Mouse (Mus musculus): Measurements from ENCODE around the gene Mad2l1bp. TPM values are rescaled to one million over a fixed set of nuclear protein-coding genes. Genes with fewer than 3 reads are reported as not detected.

Gene Mad2l1bp
- polyA plus RNA-seq, 1 experiment, result 37.4 TPM

- WGBS, result 19% methylated on average over 2 of the region's 2 CpGs
- DNase-seq (ENCODE audit: low read depth, low spot score), result no peak
Measured at GRCm38 (mm10) chr17:46159236-46159635, 5.9 kb upstream of the Mad2l1bp start.

GRCm38 (mm10) chr17:46157131-46157530 is 3.8 kb upstream of the Mad2l1bp start:
- DNase-seq (ENCODE audit: low read depth, low spot score), result no peak
- 91% methylated on average over 8 of the region's 8 CpGs for WGBS

- 54% methylated on average over 5 of the region's 5 CpGs for WGBS
- DNase-seq (ENCODE audit: low read depth, low spot score), result no peak
Measured at GRCm38 (mm10) chr17:46156680-46157079, 3.3 kb upstream of the Mad2l1bp start.

GRCm38 (mm10) chr17:46154336-46154735 is 983 bp upstream of the Mad2l1bp start:
- DNase-seq (ENCODE audit: low read depth, low spot score), result no peak
- 87% methylated on average over 3 of the region's 3 CpGs for WGBS

DNA sequence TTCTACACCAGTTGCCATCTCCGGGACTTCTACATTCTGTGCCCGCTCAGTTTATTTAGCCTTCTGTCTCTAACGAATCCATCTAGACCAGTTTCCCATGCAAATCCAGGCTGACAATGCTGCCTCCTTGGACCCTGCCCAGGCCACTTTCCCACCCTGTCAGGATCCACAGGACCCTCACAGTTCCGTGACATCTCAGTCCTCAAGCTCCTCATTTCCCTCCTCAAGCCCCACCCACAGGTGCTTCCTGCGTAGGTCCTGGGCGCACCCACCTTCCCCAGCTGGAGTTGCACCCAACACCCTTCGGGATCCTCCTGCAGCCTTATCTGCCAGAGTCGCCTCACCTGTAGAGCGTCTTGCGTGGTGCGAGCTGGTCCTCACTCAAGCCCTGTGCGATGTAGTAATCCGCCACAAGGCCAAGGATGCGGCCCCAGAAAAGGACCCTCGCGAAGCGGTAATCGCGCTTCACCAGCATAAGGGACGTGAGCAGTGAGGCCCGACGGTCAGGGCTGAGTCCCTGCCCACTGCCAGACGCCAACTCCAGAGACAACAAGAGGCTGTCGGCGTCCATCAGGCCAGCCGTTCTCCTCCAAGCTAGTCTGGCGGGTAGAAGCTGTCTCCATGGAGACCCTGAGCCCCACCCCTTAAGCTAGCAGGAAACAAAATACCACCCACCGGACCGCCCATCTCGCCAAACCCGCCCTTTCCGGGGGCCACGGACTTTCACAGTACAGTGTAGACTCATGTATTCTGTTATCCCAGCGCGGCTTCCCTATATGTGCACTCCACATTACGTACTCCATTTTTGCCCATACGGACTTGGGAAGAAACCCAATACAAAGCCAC is 9.6 kb downstream of the Mad2l1bp start, which contains the start of gene Rsph9:
TSS of gene Rsph9 (minus strand) at position 639 of the 846 bp plus-strand sequence.
- 4% methylated on average over 37 of the region's 37 CpGs for WGBS
- no peak for DNase-seq (ENCODE audit: low read depth, low spot score)

DNA sequence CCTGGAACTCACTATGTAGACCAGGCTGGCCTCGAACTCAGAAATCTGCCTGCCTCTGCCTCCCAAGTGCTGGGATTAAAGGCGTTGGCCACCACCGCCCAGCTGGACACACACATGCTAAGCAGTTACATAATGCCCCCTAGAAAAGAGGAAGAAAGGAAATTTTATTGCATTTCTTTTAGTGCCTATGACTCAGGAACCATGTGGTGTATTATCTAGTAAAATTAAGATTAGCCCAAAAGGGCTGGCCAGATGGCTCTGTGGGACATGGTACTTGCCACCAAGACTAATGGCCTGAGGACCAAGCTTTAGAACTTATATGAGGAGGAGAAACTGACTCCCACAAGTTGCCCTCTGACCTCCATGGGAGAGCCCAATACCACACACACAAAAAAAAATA is 13.5 kb downstream of the Mad2l1bp start:
- WGBS, result 60% methylated on average over 3 of the region's 3 CpGs
- DNase-seq (ENCODE audit: low read depth, low spot score), result no peak

- 59% methylated on average over 8 of the region's 8 CpGs for WGBS
- no peak for DNase-seq (ENCODE audit: low read depth, low spot score)
Measured at GRCm38 (mm10) chr17:46138563-46139236, 14.7 kb downstream of the Mad2l1bp start.

DNA sequence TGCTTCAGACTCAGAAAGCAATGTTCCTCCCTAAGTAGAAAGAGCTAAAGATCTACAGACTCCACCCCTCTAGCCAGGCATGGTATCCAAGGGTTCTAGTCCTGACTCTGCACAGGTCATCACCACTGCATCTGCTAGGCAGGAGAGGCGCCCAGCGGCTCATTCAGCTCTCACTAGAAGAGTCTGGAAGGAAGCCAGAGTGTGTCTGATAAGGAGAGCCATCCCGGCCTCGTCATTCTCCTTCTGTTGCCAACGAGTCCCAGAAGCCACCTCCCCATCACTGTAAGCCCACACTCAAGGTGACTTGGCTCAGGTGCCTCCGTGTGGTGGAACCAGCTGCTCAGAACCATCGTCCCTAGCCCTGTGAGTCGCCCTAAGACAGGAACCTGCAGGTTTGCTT is 20.5 kb downstream of the Mad2l1bp start:
- no peak for DNase-seq (ENCODE audit: low read depth, low spot score)
- WGBS, result 34% methylated on average over 8 of the region's 8 CpGs

DNA sequence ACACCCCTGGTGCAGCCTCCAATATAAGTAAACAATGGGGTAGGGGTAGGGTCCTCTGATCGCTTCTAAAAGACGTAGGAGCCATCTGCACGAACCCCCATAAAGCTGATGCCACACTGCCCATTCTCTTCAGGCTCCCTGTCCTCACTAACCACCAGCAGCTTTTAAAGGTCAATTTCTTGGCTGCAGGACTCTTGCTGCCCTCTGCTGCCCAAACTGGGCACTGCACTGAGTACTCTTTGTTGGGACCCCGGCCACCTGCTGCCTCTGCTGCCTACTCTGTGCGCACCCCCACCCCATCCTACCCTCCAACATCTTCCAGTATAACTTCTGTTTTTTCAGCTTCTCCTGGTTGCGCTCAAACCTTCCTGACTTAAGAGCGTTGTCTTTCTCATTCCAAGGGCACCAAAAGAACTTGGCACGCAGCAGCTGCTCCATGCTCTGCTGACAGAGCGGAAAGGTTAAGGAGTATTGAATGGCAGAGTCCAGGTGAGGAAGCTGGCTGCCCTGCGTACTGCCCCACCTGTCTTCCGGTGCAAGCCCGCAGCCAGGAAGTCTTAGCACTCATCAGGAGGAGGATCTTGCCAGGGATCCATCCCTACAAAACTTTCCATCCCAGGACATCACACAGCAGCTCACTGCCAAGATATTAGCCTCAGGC is 21.2 kb downstream of the Mad2l1bp start:
- DNase-seq (ENCODE audit: low read depth, low spot score), result no peak
- 14% methylated on average over 12 of the region's 12 CpGs for WGBS

- DNase-seq (ENCODE audit: low read depth, low spot score), result no peak
- 69% methylated on average over 13 of the region's 13 CpGs for WGBS
Measured at GRCm38 (mm10) chr17:46129741-46130498, 23.4 kb downstream of the Mad2l1bp start.

- DNase-seq (ENCODE audit: low read depth, low spot score), result no peak
Measured at GRCm38 (mm10) chr17:46127814-46128493, 25.4 kb downstream of the Mad2l1bp start.

DNA sequence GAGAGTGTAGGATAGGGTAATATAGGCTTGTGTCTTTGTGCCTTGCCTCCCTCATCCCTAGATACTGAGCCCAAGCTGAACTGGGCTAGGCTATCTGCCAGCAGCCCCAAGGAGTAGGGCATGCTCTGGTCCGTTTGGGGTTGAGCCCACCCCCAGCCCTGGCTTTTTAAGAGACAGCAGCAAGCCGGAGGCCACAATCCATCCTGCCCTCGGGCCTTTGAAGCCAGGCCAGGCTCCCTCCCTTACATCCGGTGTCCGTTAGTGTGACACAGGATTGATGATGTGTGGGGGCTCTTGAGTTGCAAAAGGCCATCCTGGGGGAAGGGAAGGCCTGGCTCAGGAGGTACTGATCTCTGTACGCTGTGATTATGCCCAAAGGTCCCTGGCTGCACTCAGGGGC is 26.7 kb downstream of the Mad2l1bp start:
- DNase-seq (ENCODE audit: low read depth, low spot score), result no peak
- WGBS, result 80% methylated on average over 6 of the region's 6 CpGs

More at GRCm38 (mm10) chr17:46127814-46128493, 25.4 kb downstream of the Mad2l1bp start:
- 79% methylated on average over 6 of the region's 6 CpGs for WGBS

DNA sequence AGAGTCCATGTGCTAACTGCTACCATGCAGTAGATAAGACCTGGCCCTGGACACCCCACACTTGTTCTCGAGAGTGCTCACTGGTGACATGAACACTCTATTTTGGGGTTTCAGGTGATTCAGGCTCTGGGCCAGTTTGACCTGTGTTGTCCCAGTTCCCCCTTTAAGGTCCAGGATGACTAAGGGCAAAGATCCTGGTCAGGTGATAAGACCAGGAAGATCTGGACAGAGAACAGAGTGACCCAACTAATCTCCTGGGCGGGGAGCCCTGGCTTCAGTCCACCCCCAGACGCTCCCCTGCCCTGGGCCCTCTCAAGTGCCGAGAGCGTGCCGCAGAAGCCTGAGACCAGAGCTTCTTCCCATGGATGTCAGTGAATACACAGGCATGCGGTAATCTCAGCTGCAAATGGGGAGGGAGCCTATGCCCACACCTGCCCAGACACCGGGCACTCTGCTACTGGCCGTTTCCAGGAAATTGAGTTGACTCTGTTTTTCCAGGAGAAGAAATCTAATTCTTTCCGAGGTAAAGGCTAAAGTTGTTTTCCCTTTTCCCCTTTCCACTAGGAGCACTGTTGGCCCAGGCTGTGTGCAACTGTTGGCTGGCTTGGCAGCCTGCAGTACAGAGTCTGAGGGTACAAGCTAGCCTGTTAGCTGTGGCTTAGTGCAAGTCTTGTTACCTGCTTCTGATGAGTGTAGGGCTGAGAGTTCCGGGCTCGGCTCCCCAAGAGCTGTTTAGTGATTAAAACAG is 29.2 kb downstream of the Mad2l1bp start:
- 85% methylated on average over 12 of the region's 12 CpGs for WGBS
- no peak for DNase-seq (ENCODE audit: low read depth, low spot score)

GRCm38 (mm10) chr17:46123285-46123684 is 30.1 kb downstream of the Mad2l1bp start:
- WGBS, result 91% methylated on average over 4 of the region's 4 CpGs
- no peak for DNase-seq (ENCODE audit: low read depth, low spot score)

- 96% methylated on average over 4 of the region's 4 CpGs for WGBS
- no peak for DNase-seq (ENCODE audit: low read depth, low spot score)
Measured at GRCm38 (mm10) chr17:46122791-46123190, 30.6 kb downstream of the Mad2l1bp start.

- WGBS, result 92% methylated on average over 10 of the region's 10 CpGs
- no peak for DNase-seq (ENCODE audit: low read depth, low spot score)
Measured at GRCm38 (mm10) chr17:46119641-46120040, 33.7 kb downstream of the Mad2l1bp start.

DNA sequence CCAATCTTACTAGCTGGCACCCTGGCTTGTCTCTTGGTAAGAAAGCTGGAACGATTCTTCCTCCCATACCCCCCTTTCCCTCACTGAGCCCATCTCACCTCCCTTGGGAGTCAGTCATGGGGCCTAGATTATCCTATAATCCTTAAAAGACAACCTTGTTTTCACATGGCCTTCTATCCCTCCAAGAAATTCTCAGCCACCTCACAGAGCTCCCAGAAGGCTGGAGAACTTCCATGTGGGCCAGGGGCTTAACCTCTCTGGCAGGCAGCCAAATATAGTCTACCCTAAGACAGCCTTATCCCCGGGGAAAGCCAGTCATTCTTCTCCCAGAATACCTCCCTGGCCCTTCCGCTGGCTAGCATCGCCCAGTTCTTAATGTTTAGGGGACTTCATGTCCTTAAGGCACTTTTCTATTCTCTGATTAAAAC is 34.9 kb downstream of the Mad2l1bp start:
- DNase-seq (ENCODE audit: low read depth, low spot score), result no peak
- WGBS, result 78% methylated on average over 4 of the region's 4 CpGs

DNA sequence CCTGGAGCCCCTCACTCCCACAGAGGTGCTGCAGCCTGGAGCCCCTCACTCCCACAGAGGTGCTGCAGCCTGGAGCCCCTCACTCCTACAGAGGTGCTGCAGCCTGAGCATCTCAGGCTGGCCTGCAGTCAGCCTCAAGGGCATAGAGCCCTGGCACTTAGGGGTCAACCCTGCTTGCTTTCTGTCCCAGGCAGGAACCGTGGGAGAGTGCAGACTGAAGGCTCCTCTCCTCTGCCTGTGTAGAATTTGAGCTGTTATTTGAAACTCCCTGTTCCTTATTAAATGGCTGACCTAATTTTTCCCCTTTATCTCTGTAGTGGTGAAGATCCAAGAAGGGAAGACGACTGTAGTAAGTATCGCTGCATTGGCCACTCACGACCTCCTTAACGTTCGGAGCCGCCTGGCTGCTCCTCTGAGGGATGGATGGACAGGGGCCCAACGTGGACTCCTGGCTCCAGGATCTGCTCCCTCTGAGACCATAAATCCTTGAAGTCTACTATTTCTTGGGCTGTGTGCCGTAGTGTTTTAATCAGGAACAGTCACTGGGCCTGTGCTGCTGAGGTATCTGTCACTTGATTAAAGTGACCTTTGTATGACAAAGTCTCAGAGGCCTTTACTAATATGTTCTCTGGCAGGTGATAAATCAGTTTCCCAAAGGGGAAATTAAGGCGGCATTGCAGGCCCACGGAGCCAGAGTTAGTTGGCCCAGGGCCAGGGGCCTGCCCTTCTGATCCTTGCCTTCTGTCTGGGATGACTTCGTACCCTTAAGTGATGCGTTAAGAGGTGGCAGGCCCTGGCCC is 35.5 kb downstream of the Mad2l1bp start:
- DNase-seq (ENCODE audit: low read depth, low spot score), result no peak
- 74% methylated on average over 13 of the region's 13 CpGs for WGBS
